Mouse (Mus musculus): ENCODE data around the gene Ppt2. TPM values are rescaled to one million over a fixed set of nuclear protein-coding genes. Genes with fewer than 3 reads are reported as not detected.

Gene Ppt2
- total RNA-seq, 2 experiments from 2014 or later: 46.8 to 55.8 TPM

DNA sequence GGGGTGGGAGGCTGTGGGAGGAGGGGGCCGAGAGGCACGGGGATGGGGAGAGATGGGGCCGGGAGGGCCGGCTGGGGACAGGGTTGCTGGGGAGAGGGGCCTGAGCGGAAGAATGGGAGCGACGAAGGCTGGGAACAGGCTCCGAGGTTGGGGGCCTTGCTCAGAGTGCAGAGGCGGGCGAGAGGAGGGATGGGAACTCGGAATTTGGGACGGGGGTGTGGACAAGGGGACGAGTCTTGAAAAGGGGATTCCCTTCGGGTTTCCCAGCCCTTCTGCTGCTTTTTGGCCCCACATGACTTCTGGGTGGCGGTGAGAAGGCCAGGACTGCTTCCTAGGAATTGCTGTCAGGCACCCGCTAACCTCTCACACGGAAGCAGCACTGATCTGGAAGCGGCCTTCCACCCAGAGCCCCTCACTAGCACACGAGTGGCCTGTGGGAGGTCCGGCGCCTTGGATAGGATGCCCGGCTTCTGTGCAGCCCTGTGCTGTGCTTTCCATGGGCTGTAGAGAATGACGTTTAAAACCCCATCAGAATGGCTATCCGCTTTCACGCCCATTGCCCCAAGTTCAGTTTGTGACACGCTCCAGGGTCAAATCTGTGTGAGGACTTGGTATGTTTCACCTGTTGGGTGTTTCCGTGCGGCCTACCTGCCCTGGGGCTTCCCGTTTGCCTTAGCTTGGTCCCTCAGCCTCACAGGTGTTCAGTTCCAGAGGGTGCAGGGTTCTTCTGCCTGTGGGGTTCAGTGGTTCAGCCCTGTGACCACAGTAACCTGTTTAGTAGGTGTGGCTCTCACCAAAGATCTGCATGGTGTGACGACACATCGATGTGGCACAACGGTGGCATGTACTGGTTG is 21.9 kb downstream of the Ppt2 start:
- H3K4me3 ChIP-seq: peak overlapping the region; percentile 91
- no peak for DNase-seq (ENCODE audit: low spot score in 2 of 2)
- H3K27ac ChIP-seq: peak overlapping the region; percentile 99
- no peak for TF ChIP-seq CTCF (conservative IDR thresholded peaks at IDR 0.05)

DNA sequence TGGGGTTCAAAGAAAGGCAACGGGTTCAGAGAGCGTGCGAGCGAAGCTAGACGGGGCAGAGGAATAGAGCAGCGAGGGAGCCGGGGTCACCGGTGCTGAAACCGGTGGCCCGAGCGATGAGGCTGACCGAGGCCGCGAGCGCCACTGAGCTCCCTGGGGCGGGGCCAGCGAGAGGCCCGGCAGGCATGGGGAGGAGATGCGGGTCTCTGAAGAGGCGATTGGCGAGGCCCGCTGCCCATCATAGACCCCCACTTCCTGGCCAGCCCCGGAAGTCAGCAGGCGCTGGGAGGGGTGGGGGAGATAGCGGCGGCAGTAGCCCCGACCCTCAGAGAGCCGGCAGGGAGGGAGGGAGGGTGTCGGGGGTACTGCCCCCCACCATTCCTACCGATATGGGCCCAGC is 22.7 kb downstream of the Ppt2 start:
- DNase-seq (ENCODE audit: low spot score in 2 of 2): peak; percentile 97
- H3K4me3 ChIP-seq: peak overlapping the region; percentile 91
- peak overlapping the region; percentile 99 for H3K27ac ChIP-seq
- TF ChIP-seq CTCF (conservative IDR thresholded peaks at IDR 0.05): no peak

DNA sequence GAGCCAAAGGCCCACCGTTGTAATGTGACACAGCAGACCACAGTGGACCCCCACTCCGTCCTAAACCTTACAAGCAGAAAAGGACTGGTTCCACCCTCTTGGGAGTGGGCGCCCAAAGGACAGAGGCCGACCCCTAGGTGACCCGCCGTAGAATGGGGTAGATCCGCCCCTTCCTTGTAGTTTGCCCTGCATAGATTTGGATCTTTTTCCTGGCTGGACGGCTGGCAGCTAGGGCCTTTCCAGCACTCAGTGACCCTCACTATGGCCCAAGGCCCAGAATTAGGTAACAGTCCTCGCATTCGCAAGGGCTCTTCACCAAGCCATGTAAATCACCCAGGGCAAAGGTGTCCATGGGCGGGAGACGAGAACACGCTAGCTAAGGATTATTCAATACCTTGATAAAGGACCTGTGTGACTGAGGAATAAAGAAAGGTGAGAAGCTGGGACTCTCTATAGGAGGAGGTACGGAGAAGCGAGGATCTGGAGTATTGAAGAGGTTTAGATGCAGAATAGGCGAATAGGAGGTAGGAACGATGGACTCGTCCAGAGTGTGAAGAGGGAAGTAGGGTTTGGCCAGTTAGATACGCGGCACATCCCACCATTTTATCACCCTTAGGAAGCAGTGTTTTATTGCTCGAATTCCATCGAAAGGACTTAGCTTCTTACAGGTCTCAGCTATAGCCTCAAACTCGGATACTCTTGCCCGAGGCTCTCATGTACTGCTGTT is 23.6 kb downstream of the Ppt2 start:
- no peak for DNase-seq (ENCODE audit: low spot score in 2 of 2)
- H3K27ac ChIP-seq: peak overlapping the region; percentile 99
- peak overlapping the region; percentile 91 for H3K4me3 ChIP-seq
- TF ChIP-seq CTCF (conservative IDR thresholded peaks at IDR 0.05): no peak

DNA sequence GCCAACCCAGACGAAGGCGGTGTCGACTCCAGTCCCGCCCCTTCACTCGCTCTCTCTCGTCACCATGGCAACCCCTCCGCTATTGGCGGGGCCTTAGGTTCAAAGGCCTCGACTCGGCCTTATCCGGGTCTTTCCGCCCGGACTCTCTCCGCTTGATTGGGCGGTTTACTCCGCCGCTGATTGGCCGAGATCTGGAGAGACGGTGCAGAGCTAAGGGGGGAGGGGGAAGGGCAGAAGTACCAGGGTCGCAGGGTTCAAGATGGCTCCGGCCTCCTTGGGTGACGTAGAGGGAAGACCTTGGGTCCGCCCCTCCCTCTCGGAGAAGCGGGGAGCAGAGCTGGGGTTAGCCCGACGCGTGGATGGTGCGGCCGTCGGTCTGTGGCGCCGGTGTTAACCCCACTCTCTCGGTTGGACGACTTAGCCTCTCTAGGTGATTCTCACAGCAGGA is 24.2 kb downstream of the Ppt2 start, which contains the start of gene Agpat1:
Gene Agpat1 (plus strand): TSS at position 202 of the 448 bp plus-strand sequence.
- H3K27ac ChIP-seq: peak within 1 kb of the TSS; percentile 99
- DNase-seq (ENCODE audit: low spot score in 2 of 2): peak; percentile 97 to 99
- no peak for TF ChIP-seq CTCF (conservative IDR thresholded peaks at IDR 0.05)
- peak within 1 kb of the TSS; percentile 91 for H3K4me3 ChIP-seq

DNA sequence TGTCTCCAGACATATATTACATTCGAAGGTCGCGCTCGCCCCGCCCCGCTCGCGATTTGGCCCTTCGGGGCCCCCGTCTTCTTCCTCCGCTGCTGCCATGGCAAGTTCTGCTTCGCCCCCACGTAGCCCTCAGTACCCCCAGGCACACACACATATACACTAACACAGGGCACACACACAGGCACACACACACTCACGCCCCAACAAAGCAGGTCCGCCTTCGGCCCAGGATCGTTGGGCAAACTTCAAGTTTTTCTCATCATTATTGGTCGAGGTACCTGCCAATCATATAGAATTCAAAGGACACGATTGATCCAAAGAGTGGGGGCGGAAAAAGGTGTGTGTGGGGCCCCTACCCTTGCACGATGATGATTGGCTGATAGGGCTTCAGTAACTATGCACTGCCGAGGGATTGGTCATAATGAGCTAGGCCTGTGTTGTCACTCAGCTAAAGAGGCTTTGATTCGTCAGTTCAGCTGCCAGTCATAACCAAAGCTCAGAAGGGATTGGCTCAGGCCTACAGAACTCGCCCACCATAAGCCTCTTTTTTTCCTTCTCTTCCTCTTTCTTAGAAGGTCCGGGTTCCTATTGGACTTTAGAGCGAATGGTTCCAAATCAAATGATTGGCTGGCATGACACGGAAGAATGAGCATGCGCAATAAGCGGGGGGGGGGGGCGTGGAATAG is 24.8 kb downstream of the Ppt2 start, which contains the start of gene Rnf5:
Gene Rnf5 (minus strand): TSS at position 316 of the 686 bp plus-strand sequence.
- Histone ChIP-seq H3K27ac (peak within 1 kb of the TSS; percentile 99), H3K4me3 (peak within 1 kb of the TSS; percentile 91)
- DNase-seq (ENCODE audit: low spot score in 2 of 2): peak; percentile 96 to 100
- no peak for TF ChIP-seq CTCF (conservative IDR thresholded peaks at IDR 0.05)

DNA sequence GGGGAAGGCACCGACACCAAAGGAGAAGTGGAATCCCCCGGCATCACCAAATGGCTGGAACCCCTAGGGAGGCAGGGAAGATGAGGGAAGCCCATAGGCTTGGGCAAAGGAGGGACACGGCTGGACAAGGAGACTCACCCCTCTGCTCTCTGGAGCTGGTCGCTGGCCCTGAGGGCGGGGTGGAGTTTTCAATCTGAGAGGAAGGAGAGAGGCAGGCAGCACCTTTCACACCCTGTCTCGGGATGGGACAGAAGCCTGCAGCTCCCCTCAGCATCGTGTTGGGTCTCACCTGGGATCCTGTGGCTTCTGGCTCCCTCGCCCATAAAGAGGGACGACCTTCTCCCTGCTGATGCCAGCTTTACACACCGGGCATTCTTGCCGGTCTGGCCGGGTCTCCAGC is 26.5 kb downstream of the Ppt2 start:
- no peak for TF ChIP-seq CTCF (conservative IDR thresholded peaks at IDR 0.05)
- no peak for DNase-seq (ENCODE audit: low spot score in 2 of 2)
- H3K4me3 ChIP-seq: no peak overlapping the region
- no peak overlapping the region for H3K27ac ChIP-seq

DNA sequence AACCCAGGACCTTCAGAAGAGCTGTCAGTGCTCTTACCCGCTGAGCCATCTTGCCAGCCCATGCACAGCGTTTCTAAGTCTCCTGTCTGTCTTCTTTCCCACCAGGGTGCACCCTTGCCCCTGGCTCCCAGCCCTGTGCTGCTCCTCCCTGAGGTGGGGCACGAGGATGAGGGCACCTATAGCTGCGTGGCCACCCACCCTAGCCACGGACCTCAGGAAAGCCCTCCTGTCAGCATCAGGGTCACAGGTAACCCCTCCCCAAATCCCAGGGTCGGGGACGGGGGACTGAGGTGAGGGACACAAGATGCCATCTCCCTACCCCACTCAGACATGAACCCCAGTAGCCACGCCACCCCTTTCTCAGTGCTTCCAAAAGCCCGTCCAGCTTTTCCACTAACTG is 28.4 kb downstream of the Ppt2 start:
- no peak overlapping the region for H3K27ac ChIP-seq
- DNase-seq (ENCODE audit: low spot score in 2 of 2): no peak
- H3K4me3 ChIP-seq: no peak overlapping the region
- TF ChIP-seq CTCF (conservative IDR thresholded peaks at IDR 0.05): no peak

DNA sequence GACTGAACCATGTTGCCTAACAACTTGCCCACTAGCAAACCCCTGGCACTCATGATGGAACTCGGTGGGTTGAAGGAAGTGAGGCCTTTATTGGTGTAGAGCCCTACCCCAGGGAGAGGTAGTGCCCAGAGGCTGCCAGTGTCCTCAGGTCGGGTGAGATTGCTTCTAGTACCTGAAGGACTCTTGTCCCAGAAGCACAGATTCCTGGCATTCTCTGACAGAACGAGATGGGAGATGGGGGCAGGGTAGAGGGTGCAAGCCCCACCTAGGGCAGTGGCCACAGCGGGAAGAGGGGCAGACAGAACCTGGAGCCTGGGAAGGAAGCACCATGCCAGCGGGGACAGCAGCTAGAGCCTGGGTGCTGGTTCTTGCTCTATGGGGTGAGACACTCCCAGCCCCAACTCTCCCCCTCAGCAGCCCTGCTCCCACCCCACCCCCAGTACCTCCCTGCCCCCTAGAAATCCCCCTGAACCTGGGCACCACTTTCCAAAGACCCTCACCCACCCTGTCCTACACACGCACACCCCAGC is 30.7 kb downstream of the Ppt2 start, which contains the start of gene Ager:
Gene Ager (plus strand): TSS at position 297 of the 530 bp plus-strand sequence.
- H3K27ac ChIP-seq: no peak within 1 kb of the TSS
- no peak within 1 kb of the TSS for H3K4me3 ChIP-seq
- no peak for DNase-seq (ENCODE audit: low spot score in 2 of 2)
- no peak for TF ChIP-seq CTCF (conservative IDR thresholded peaks at IDR 0.05)

DNA sequence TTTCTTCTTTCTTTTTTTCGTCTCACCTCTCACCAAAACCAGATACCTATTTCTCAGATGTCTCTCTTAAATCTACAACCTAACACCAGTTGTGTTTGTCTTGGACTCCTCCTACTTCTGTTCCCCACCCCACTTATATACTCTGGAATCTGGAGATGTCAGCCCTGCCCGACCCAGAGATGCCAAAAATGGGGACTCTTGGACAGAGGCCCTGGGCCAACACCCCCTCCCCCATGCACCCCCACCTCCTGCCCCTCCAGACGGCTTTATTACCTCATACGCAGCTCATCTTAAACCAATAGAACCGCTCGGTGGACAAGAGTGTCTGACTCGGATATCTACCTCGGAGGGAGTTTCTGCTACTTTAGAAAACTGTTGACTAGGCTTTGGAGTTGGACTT is 32.2 kb downstream of the Ppt2 start:
- no peak overlapping the region for H3K4me3 ChIP-seq
- DNase-seq (ENCODE audit: low spot score in 2 of 2): no peak
- H3K27ac ChIP-seq: no peak overlapping the region
- TF ChIP-seq CTCF (conservative IDR thresholded peaks at IDR 0.05): no peak

DNA sequence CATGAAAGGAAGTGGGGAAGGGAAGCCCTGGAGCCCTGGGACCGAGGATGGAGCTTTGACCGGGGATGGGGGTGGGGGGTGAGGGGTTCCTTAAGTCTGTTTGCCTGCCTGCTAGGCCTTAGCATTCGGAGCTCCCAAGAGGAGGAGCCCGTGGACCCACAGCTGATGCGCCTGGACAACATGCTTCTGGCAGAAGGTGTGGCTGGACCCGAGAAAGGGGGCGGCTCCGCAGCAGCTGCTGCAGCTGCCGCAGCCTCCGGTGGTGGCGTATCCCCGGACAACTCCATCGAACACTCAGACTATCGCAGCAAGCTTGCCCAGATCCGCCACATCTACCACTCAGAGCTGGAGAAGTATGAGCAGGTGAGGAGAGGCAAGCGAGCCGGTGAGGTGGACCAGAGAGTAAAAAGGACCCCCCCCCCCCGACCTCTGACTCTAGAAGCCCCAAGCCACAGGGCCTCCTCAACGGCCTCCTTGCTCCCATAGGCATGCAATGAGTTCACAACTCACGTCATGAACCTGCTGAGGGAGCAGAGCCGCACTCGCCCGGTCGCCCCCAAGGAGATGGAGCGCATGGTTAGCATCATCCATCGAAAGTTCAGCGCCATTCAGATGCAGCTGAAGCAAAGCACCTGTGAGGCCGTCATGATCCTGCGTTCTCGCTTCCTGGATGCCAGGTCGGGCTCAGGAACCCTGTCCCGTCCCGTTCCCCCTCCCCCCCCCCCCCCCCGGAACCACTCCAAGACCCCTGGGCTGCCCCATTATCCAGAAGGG is 34.4 kb downstream of the Ppt2 start:
- peak overlapping the region; percentile 84 for H3K4me3 ChIP-seq
- H3K27ac ChIP-seq: peak overlapping the region; percentile 99; the same call in 1 of the 2 replicates
- TF ChIP-seq CTCF (conservative IDR thresholded peaks at IDR 0.05): no peak
- DNase-seq (ENCODE audit: low spot score in 2 of 2): no peak

DNA sequence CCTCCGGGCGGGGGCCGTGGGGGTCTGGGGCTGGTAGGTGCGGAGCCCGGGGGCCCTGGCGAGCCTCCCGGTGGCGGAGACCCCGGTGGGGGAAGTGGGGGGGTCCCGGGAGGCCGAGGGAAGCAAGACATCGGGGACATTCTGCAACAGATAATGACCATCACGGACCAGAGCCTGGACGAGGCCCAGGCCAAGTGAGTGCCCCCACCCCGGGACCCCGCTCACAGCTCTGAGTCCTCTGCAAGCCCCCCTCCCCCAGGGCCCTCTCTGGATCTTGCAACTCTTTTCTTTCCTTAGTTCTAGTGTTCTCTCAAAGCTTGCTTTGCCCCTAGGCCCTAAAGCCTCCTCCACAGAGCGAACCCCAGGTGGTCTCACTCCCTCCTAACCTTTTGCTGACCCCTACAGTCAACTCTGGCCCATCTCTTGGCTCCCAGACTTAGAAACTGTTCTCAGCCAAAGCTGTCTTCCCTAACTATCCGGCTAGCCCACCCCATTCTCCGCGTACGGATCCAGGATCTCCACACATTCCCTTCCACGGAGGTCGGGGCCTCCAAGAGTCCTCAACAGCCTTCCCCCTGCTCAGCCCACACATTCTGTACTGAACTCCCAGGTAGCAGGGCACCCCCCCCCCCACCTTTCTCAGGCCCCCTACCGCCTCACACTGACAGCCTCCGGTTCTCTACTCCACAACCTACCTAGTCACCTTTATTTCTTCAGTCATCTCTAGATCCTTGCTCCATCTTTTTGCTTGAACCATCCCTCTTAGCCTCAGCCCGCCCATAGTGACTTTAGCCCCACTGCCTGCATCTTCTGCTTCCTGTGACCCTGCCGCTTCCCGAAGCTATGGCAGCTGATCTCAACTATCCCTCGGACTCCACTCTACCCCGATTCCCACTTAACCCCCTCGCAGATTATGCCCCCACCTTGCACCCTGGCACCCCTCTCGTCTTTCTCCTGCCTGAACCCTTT is 35.4 kb downstream of the Ppt2 start:
- Histone ChIP-seq H3K4me3 (peak overlapping the region; percentile 84), H3K27ac (peak overlapping the region; percentile 99)
- no peak for TF ChIP-seq CTCF (conservative IDR thresholded peaks at IDR 0.05)
- no peak for DNase-seq (ENCODE audit: low spot score in 2 of 2)

All from layer of hippocampus, adult 2 months (tissue).